Mouse (Mus musculus): Measurements from ENCODE around the gene Spo11. TPM values are rescaled to one million over a fixed set of nuclear protein-coding genes. Genes with fewer than 3 reads are reported as not detected.

Gene Spo11
- polyA plus RNA-seq, 1 experiment from 2014 or later, result 0.09 TPM

GRCm38 (mm10) chr2:172961211-172961610 is 16.3 kb upstream of the Spo11 start:
- H3K4me2 ChIP-seq, result no peak overlapping the region
- no peaks in the 10 kb centered on the region for H3K27me3 ChIP-seq
- H3K36me3 ChIP-seq, result no peaks in the 10 kb centered on the region
- ATAC-seq (replicated peaks; ENCODE audit: low FRiP score), result no peak
- peaks cover 8% of the 10 kb centered on the region; the same call in 1 of the 2 replicates for H3K9me3 ChIP-seq (replicated peaks)
- H3K4me1 ChIP-seq, result peaks cover 40% of the 10 kb centered on the region
- H3K4me3 ChIP-seq (replicated peaks), result no peak overlapping the region
- WGBS, result 44% methylated on average over 6 of the region's 6 CpGs
- H3K27ac ChIP-seq, result peak overlapping the region; percentile 52
- no peak overlapping the region for H3K9ac ChIP-seq

GRCm38 (mm10) chr2:172965249-172965648 is 12.3 kb upstream of the Spo11 start:
- no peak overlapping the region for H3K4me3 ChIP-seq (replicated peaks)
- 25% methylated on average over 11 of the region's 11 CpGs for WGBS
- 0 out of 2 replicates have a peak overlapping the region, but pooled peaks have one; percentile 18 for H3K27ac ChIP-seq
- H3K4me2 ChIP-seq, result no peak overlapping the region
- ATAC-seq (replicated peaks; ENCODE audit: low FRiP score), result 0 out of 2 replicates have a peak, but pooled peaks have one; percentile 14
- 0 out of 2 replicates have a peak, but pooled peaks cover 4% of the 10 kb centered on the region for H3K9me3 ChIP-seq (replicated peaks)
- H3K9ac ChIP-seq, result no peak overlapping the region
- no peaks in the 10 kb centered on the region for H3K27me3 ChIP-seq
- H3K36me3 ChIP-seq, result no peaks in the 10 kb centered on the region
- H3K4me1 ChIP-seq, result peaks cover 23% of the 10 kb centered on the region

GRCm38 (mm10) chr2:172966480-172966879 is 11.0 kb upstream of the Spo11 start:
- WGBS, result 88% methylated on average over 5 of the region's 5 CpGs
- Histone ChIP-seq H3K9ac (no peak overlapping the region), H3K27ac (no peak overlapping the region), H3K4me1 (peaks cover 17% of the 10 kb centered on the region), H3K9me3 (replicated peaks) (no peaks in the 10 kb centered on the region), H3K36me3 (no peaks in the 10 kb centered on the region), H3K27me3 (no peaks in the 10 kb centered on the region), H3K4me3 (replicated peaks) (no peak overlapping the region), H3K4me2 (no peak overlapping the region)
- no peak for ATAC-seq (replicated peaks; ENCODE audit: low FRiP score)

- WGBS, result 84% methylated on average over 2 of the region's 2 CpGs
- Histone ChIP-seq H3K4me1 (peaks cover 17% of the 10 kb centered on the region), H3K27me3 (no peaks in the 10 kb centered on the region), H3K9ac (no peak overlapping the region), H3K4me3 (replicated peaks) (no peak overlapping the region), H3K36me3 (no peaks in the 10 kb centered on the region), H3K9me3 (replicated peaks) (no peaks in the 10 kb centered on the region), H3K4me2 (no peak overlapping the region), H3K27ac (no peak overlapping the region)
- no peak for ATAC-seq (replicated peaks; ENCODE audit: low FRiP score)
Measured at GRCm38 (mm10) chr2:172971865-172972264, 5.6 kb upstream of the Spo11 start.

- H3K27me3 ChIP-seq, result no peaks in the 10 kb centered on the region
- ATAC-seq (replicated peaks; ENCODE audit: low FRiP score), result 0 out of 2 replicates have a peak, but pooled peaks have one; percentile 17
- no peaks in the 10 kb centered on the region for H3K36me3 ChIP-seq
- no peak overlapping the region for H3K4me3 ChIP-seq (replicated peaks)
- H3K27ac ChIP-seq, result no peak overlapping the region
- no peak overlapping the region for H3K4me2 ChIP-seq
- H3K9me3 ChIP-seq (replicated peaks), result no peaks in the 10 kb centered on the region
- H3K4me1 ChIP-seq, result peaks cover 30% of the 10 kb centered on the region
- H3K9ac ChIP-seq, result no peak overlapping the region
- 19% methylated on average over 7 of the region's 7 CpGs for WGBS
Measured at GRCm38 (mm10) chr2:172973806-172974565, 3.5 kb upstream of the Spo11 start.

- H3K4me1 ChIP-seq, result peaks cover 30% of the 10 kb centered on the region
- ATAC-seq (replicated peaks; ENCODE audit: low FRiP score), result no peak
- no peak overlapping the region for H3K27ac ChIP-seq
- H3K27me3 ChIP-seq, result no peaks in the 10 kb centered on the region
- peaks cover under 1% of the 10 kb centered on the region for H3K9me3 ChIP-seq (replicated peaks)
- no peak overlapping the region for H3K4me2 ChIP-seq
- no peak overlapping the region for H3K9ac ChIP-seq
- H3K4me3 ChIP-seq (replicated peaks), result no peak overlapping the region
- no peaks in the 10 kb centered on the region for H3K36me3 ChIP-seq
- WGBS, result 32% methylated on average over 7 of the region's 7 CpGs
Measured at GRCm38 (mm10) chr2:172974701-172975100, 2.8 kb upstream of the Spo11 start.

GRCm38 (mm10) chr2:172975159-172975558 is 2.3 kb upstream of the Spo11 start:
- no peak for ATAC-seq (replicated peaks; ENCODE audit: low FRiP score)
- Histone ChIP-seq H3K4me1 (peaks cover 30% of the 10 kb centered on the region), H3K9me3 (replicated peaks) (peaks cover 3% of the 10 kb centered on the region), H3K9ac (no peak overlapping the region), H3K27ac (no peak overlapping the region), H3K4me2 (no peak overlapping the region), H3K27me3 (no peaks in the 10 kb centered on the region), H3K4me3 (replicated peaks) (no peak overlapping the region), H3K36me3 (no peaks in the 10 kb centered on the region)
- 83% methylated on average over 6 of the region's 6 CpGs for WGBS

- Histone ChIP-seq H3K4me2 (peak overlapping the region; percentile 37), H3K27me3 (no peaks in the 10 kb centered on the region), H3K9me3 (replicated peaks) (peaks cover 3% of the 10 kb centered on the region), H3K9ac (no peak overlapping the region), H3K27ac (peak overlapping the region; percentile 65; the same call in 1 of the 2 replicates), H3K36me3 (no peaks in the 10 kb centered on the region), H3K4me1 (peaks cover 30% of the 10 kb centered on the region), H3K4me3 (replicated peaks) (no peak overlapping the region)
- no peak for ATAC-seq (replicated peaks; ENCODE audit: low FRiP score)
- 16% methylated on average over 7 of the region's 7 CpGs for WGBS
Measured at GRCm38 (mm10) chr2:172976661-172977238, 750 bp upstream of the Spo11 start.

GRCm38 (mm10) chr2:172978131-172978633 is 682 bp downstream of the Spo11 start:
- Histone ChIP-seq H3K4me1 (peaks cover 30% of the 10 kb centered on the region), H3K9me3 (replicated peaks) (peaks cover 3% of the 10 kb centered on the region), H3K4me2 (no peak overlapping the region), H3K27ac (0 out of 2 replicates have a peak overlapping the region, but pooled peaks have one; percentile 65), H3K36me3 (no peaks in the 10 kb centered on the region), H3K9ac (no peak overlapping the region), H3K27me3 (no peaks in the 10 kb centered on the region), H3K4me3 (replicated peaks) (no peak overlapping the region)
- no peak for ATAC-seq (replicated peaks; ENCODE audit: low FRiP score)
- WGBS, result 68% methylated on average over 4 of the region's 4 CpGs

GRCm38 (mm10) chr2:172979666-172980345 is 2.3 kb downstream of the Spo11 start:
- H3K4me3 ChIP-seq (replicated peaks), result no peak overlapping the region
- no peak overlapping the region for H3K9ac ChIP-seq
- H3K4me2 ChIP-seq, result no peak overlapping the region
- peaks cover 3% of the 10 kb centered on the region for H3K9me3 ChIP-seq (replicated peaks)
- H3K4me1 ChIP-seq, result peaks cover 18% of the 10 kb centered on the region
- H3K36me3 ChIP-seq, result no peaks in the 10 kb centered on the region
- no peak overlapping the region for H3K27ac ChIP-seq
- 95% methylated on average over 42 of the region's 43 CpGs for WGBS
- H3K27me3 ChIP-seq, result no peaks in the 10 kb centered on the region
- no peak for ATAC-seq (replicated peaks; ENCODE audit: low FRiP score)

GRCm38 (mm10) chr2:172982776-172983561 is 5.5 kb downstream of the Spo11 start:
- Histone ChIP-seq H3K27me3 (0 out of 2 replicates have a peak, but pooled peaks cover 4% of the 10 kb centered on the region), H3K9ac (no peak overlapping the region), H3K36me3 (no peaks in the 10 kb centered on the region), H3K9me3 (replicated peaks) (peaks cover 3% of the 10 kb centered on the region), H3K4me1 (peaks cover 2% of the 10 kb centered on the region), H3K4me2 (no peak overlapping the region), H3K4me3 (replicated peaks) (no peak overlapping the region), H3K27ac (no peak overlapping the region)
- WGBS, result 75% methylated on average over 9 of the region's 9 CpGs
- ATAC-seq (replicated peaks; ENCODE audit: low FRiP score), result 0 out of 2 replicates have a peak, but pooled peaks have one; percentile 22
